Mouse (Mus musculus) stomach, postnatal 0 days (tissue): ENCODE data around the gene Egln3.

Experiments
- CTCF ChIP-seq: IDR thresholded peaks from 2 replicates; pipeline ENCODE4 v1.5.1; 2016; ENCODE audit warnings: antibody characterized with exemption, low read depth, mild to moderate bottlenecking, moderate library complexity
- EP300 ChIP-seq: optimal IDR thresholded peaks from 2 replicates; pipeline ENCODE3; 2016; ENCODE audit warnings: antibody characterized with exemption

GRCm38 (mm10) chr12:54202765-54203655 is 650 bp downstream of the Egln3 start:
- TF ChIP-seq EP300 (no peak), CTCF (no peak)
